Mouse (Mus musculus): Measurements from ENCODE around the gene Lmf2.
A peak's percentile ranks its signal among the peaks of the same experiment; 100 is the strongest.

Lmf2 gene

GRCm38 (mm10) chr15:89315190-89315731, 40.2 kb downstream of the Lmf2 start, which contains the start of gene Sbf1:
Sbf1 (minus strand) TSS chr15:89315311.
- DNase-seq (ENCODE audit: low spot score), result peak; percentile 97

- no peak for DNase-seq (ENCODE audit: low spot score)
These were observed 40.8 kb downstream of the Lmf2 start for GRCm38 (mm10) chr15:89314511-89315189.

- DNase-seq (ENCODE audit: low spot score), result no peak
These were observed 41.4 kb downstream of the Lmf2 start for GRCm38 (mm10) chr15:89314107-89314506.

- DNase-seq (ENCODE audit: low spot score), result no peak
These were observed 42.1 kb downstream of the Lmf2 start for GRCm38 (mm10) chr15:89313359-89313758.

GRCm38 (mm10) chr15:89309962-89310498, 45.4 kb downstream of the Lmf2 start:
- no peak for DNase-seq (ENCODE audit: low spot score)

GRCm38 (mm10) chr15:89308406-89309139, 46.9 kb downstream of the Lmf2 start:
- DNase-seq (ENCODE audit: low spot score), result no peak

- DNase-seq (ENCODE audit: low spot score), result no peak
These were observed 48.0 kb downstream of the Lmf2 start for GRCm38 (mm10) chr15:89307461-89307860.

- DNase-seq (ENCODE audit: low spot score), result no peak
These were observed 49.5 kb downstream of the Lmf2 start for GRCm38 (mm10) chr15:89305966-89306365.
